In the genomic region with DNA sequence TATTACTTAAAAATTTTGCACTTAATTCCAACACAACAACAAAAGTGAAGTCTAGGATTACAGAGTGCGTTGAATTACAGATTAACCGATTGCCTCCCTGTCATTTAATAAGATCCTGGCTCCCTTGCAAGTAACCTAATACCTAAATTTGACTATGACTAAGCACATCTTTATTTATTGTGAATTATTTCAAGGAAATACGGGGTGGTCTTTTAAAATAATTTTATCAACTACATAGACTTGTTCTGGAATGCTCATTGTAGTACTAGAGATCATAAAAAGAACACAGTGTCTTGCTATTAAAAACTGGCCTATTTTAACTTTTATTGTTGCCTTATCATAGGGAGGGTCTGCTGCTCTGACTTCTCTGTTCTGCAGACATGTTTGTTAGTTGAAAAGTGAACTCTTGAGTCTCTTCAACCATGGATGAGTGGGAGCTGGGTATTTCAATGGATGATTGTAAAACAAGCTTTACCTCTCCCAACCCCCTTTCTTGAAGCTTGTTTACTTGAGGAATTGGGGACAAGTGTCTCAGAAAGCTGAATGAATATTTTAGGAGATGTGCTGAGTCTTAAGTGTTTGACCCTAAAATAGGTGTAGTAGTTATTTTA, we compare ENCODE assay signal across 11 mouse cellular contexts. TPM values are rescaled to one million over a fixed set of nuclear protein-coding genes. Genes with fewer than 3 reads are reported as not detected.
DNase-seq lines count a peak whose midpoint lies in the region; ATAC-seq and TF ChIP-seq lines count a peak whose summit lies in the region.
"Had no signal": no experiment of that assay in that cellular context is flagged by ENCODE, and none has a peak within 500 bp of the region (broad histone marks: within the 10 kb centered on the region; RNA-seq: fewer than 3 reads in every experiment).

No protein-coding gene starts in this region.

- TF ChIP-seq CTCF in heart, adult 2 months (IDR thresholded peaks at IDR 0.05) = no peak
- no peak for TF ChIP-seq CTCF in E14TG2a.4 (conservative IDR thresholded peaks at IDR 0.05; ENCODE audit: low read length)
- no peak for TF ChIP-seq CTCF in forebrain, postnatal 0 days (IDR thresholded peaks at IDR 0.05; ENCODE audit: low read depth)

- no peak overlapping the region for H3K9ac ChIP-seq in heart, adult 2 months (ENCODE audit: low read depth, low read length)
- peak overlapping the region; percentile 99 for H3K9ac ChIP-seq in forebrain, postnatal 0 days
- H3K9ac ChIP-seq in liver, embryonic 16.5 days (ENCODE audit: low read depth, low read length) = peak overlapping the region; percentile 97

- no peaks in the 10 kb centered on the region for H3K27me3 ChIP-seq in heart, adult 2 months (ENCODE audit: control insufficient read depth, insufficient read depth, low read length)
- H3K27me3 ChIP-seq in E14TG2a.4 (ENCODE audit: insufficient read depth, low read length) = no peaks in the 10 kb centered on the region
- no peaks in the 10 kb centered on the region for H3K27me3 ChIP-seq in forebrain, postnatal 0 days (ENCODE audit: insufficient read depth, low read length)
- H3K27me3 ChIP-seq in liver, embryonic 16.5 days (ENCODE audit: control insufficient read depth, insufficient read depth, low read depth, low read length) = no peaks in the 10 kb centered on the region

- H3K9me3 ChIP-seq in E14TG2a.4 (ENCODE audit: low read length) = no peaks in the 10 kb centered on the region
- no peaks in the 10 kb centered on the region for H3K9me3 ChIP-seq in forebrain, postnatal 0 days (ENCODE audit: low read length)
- H3K9me3 ChIP-seq in liver, embryonic 16.5 days (replicated peaks; ENCODE audit: control insufficient read depth, low read length) = no peaks in the 10 kb centered on the region

- peak overlapping the region; percentile 73 for H3K4me3 ChIP-seq in heart, adult 2 months
- peak overlapping the region; percentile 99 for H3K4me3 ChIP-seq in E14TG2a.4 (replicated peaks; ENCODE audit: low read length)
- peak overlapping the region; percentile 98 for H3K4me3 ChIP-seq in forebrain, postnatal 0 days (ENCODE audit: low read depth, low read length)
- H3K4me3 ChIP-seq in liver, embryonic 16.5 days (ENCODE audit: low read depth, low read length) = peak overlapping the region; percentile 92

- peaks cover 11% of the 10 kb centered on the region for H3K4me1 ChIP-seq in heart, adult 2 months (ENCODE audit: control insufficient read depth, insufficient read depth, low read length)
- H3K4me1 ChIP-seq in E14TG2a.4 (replicated peaks; ENCODE audit: low read depth, low read length) = peaks cover 79% of the 10 kb centered on the region
- H3K4me1 ChIP-seq in forebrain, postnatal 0 days (ENCODE audit: insufficient read depth) = peaks cover 19% of the 10 kb centered on the region
- H3K4me1 ChIP-seq in liver, embryonic 16.5 days (ENCODE audit: control insufficient read depth, low read depth, low read length) = peaks cover 11% of the 10 kb centered on the region

- H3K36me3 ChIP-seq in heart, adult 2 months (ENCODE audit: control insufficient read depth, insufficient read depth, low read length) = peaks cover 26% of the 10 kb centered on the region
- peaks cover 38% of the 10 kb centered on the region for H3K36me3 ChIP-seq in E14TG2a.4 (ENCODE audit: insufficient read depth, low read length)
- peaks cover 9% of the 10 kb centered on the region for H3K36me3 ChIP-seq in forebrain, postnatal 0 days (ENCODE audit: insufficient read depth)
- H3K36me3 ChIP-seq in liver, embryonic 16.5 days (ENCODE audit: control insufficient read depth, insufficient read depth) = peaks cover 9% of the 10 kb centered on the region

- peaks cover 3% of the 10 kb centered on the region for H3K79me2 ChIP-seq in heart, adult 2 months (replicated peaks; ENCODE audit: control insufficient read depth, insufficient read depth, low read length)

- WGBS in heart, adult 2 months = 11% methylated on average over 3 of the region's 3 CpGs
- 32% methylated on average over 3 of the region's 3 CpGs for WGBS in forebrain, postnatal 0 days
- 20% methylated on average over 3 of the region's 3 CpGs for WGBS in liver, embryonic 16.5 days (ENCODE audit: insufficient replicate concordance)

- peak overlapping the region; percentile 95 for H3K27ac ChIP-seq in heart, adult 2 months
- H3K27ac ChIP-seq in forebrain, postnatal 0 days (ENCODE audit: low read depth, low read length) = 0 out of 2 replicates have a peak overlapping the region, but pooled peaks have one; percentile 94
- no peak overlapping the region for H3K27ac ChIP-seq in liver, embryonic 16.5 days (ENCODE audit: low read length)

- ATAC-seq in forebrain, postnatal 0 days = no peak
- ATAC-seq in liver, embryonic 16.5 days (ENCODE audit: low read depth) = no peak

- no peak for TF ChIP-seq POLR2A in heart, adult 2 months (IDR thresholded peaks at IDR 0.05; ENCODE audit: insufficient read depth, low read depth, low read length)

- TF ChIP-seq EP300 in heart, adult 2 months (IDR thresholded peaks at IDR 0.05; ENCODE audit: insufficient read depth, low read depth, low read length) = no peak

- intact Hi-C loops in heart, adult 2 months (cut with DNase I) = no loop called here

- no peak for DNase-seq in heart, adult 2 months
- no peak for DNase-seq in heart, adult 18-20 months
- DNase-seq in forebrain, postnatal 0 days = no peak
- no peak for DNase-seq in embryo, embryonic 10.5 days (ENCODE audit: low spot score)
- no peak for DNase-seq in layer of hippocampus, adult 18-20 months (ENCODE audit: low spot score in 2 of 2)
- no peak for DNase-seq in retina, postnatal 1 day
- DNase-seq: cerebellum, postnatal 10 days; thymus, postnatal 14 days had no signal

- H3K4me2 ChIP-seq in forebrain, postnatal 0 days (ENCODE audit: low read depth) = peak overlapping the region; percentile 75
- peak overlapping the region; percentile 69 for H3K4me2 ChIP-seq in liver, embryonic 16.5 days (ENCODE audit: low read depth, low read length)

RNA-seq across cellular contexts. Expression of a gene that starts 1.4 kb away (rescaled TPM):
- total RNA-seq in heart, adult 2 months (2021) = 100 to 1,000 TPM; 241 to 255 TPM
- polyA plus RNA-seq in heart, adult 2 months (2012; rRNA removed) = 38.9 and 72.9 TPM in 2 replicates
- total RNA-seq in heart, adult 18-20 months (2021) = 100 to 1,000 TPM; 266 to 277 TPM
- total RNA-seq in forebrain, postnatal 0 days (2014; rRNA removed) = 767 and 889 TPM in 2 replicates
- polyA plus RNA-seq in forebrain, postnatal 0 days (2015; fragmentation: Nextera tagmentation; extraction: Ambion mirVana) = 1,355 and 1,490 TPM in 2 replicates
- 247 and 265 TPM in 2 replicates for polyA plus RNA-seq in liver, embryonic 16.5 days (2015; fragmentation: Nextera tagmentation; extraction: Ambion mirVana)
- total RNA-seq in layer of hippocampus, adult 18-20 months (2021) = 100 to 1,000 TPM; 461 to 470 TPM

RNA-seq across cellular contexts. Expression of a gene that starts 19.4 kb away (rescaled TPM):
- not detected for total RNA-seq in heart, adult 2 months (2021)
- polyA plus RNA-seq in heart, adult 2 months (2012; rRNA removed) = not detected in 2 replicates
- total RNA-seq in heart, adult 18-20 months (2021) = not detected
- total RNA-seq in forebrain, postnatal 0 days (2014; rRNA removed) = not detected in 2 replicates
- polyA plus RNA-seq in forebrain, postnatal 0 days (2015; fragmentation: Nextera tagmentation; extraction: Ambion mirVana) = not detected in 2 replicates
- polyA plus RNA-seq in liver, embryonic 16.5 days (2015; fragmentation: Nextera tagmentation; extraction: Ambion mirVana) = not detected in 2 replicates
- total RNA-seq in layer of hippocampus, adult 18-20 months (2021) = not detected
- total RNA-seq: megakaryocyte progenitor cell, adult 5-6 weeks had no signal

RNA-seq across cellular contexts. Expression of a gene that starts 49.7 kb away (rescaled TPM):
- under 1 TPM; 0.73 to 0.96 TPM for total RNA-seq in heart, adult 2 months (2021)
- 2.3 and 3.1 TPM in 2 replicates for polyA plus RNA-seq in heart, adult 2 months (2012; rRNA removed)
- total RNA-seq in heart, adult 18-20 months (2021) = 1 to 10 TPM in 1 of 2 experiments, under 1 TPM in 1; 0.55 to 6.6 TPM
- total RNA-seq in forebrain, postnatal 0 days (2014; rRNA removed) = 1.6 and 2.3 TPM in 2 replicates
- polyA plus RNA-seq in forebrain, postnatal 0 days (2015; fragmentation: Nextera tagmentation; extraction: Ambion mirVana) = 4.4 and 4.6 TPM in 2 replicates
- 0.74 and 1.0 TPM in 2 replicates for polyA plus RNA-seq in liver, embryonic 16.5 days (2015; fragmentation: Nextera tagmentation; extraction: Ambion mirVana)
- 1 to 10 TPM; 2.6 to 3.1 TPM for total RNA-seq in layer of hippocampus, adult 18-20 months (2021)
